Mouse (Mus musculus): ENCODE measurements around the gene Pgbd5. TPM values are rescaled to one million over a fixed set of nuclear protein-coding genes. Genes with fewer than 3 reads are reported as not detected.
A peak's percentile ranks its signal among the peaks of the same experiment; 100 is the strongest.

Gene Pgbd5
- total and polyA plus RNA-seq, 2 experiments from 2014 or later: 15.9 to 74.1 TPM

DNA sequence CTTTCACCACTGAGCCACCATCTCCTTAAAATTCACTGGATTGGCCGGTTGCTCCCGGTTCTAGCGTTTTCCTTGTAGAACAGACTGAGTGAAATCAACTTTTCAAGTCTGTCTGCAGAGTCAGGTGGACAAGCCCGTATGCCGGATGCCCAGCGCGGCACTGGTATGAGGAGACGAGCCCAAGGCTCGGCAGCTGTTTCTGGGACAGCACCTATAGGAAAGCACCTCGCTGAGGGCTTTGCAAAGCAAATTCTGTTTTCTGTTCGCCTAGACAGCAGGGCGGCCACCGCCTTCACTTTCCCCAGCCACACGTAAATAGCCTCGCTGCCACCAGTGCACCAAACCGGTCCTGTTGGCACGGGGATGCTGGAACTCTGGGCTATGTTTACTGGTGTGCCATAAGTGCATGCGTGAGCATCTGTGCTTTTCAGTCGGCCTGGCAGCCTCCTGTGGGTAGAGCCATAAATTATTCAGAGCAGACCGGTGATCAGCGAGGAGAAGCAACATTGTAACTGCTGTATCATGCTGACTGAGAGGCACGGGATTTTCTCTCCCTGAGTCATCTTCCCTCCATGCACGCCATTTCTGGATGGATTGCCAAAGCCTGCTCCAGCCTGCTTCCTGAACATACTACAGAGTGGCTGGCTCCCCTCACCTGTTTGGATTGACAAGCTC, 53.1 kb downstream of the Pgbd5 start:
- no peaks in the 10 kb centered on the region for H3K9me3 ChIP-seq (ENCODE audit: low read length)
- H3K27ac ChIP-seq: peak overlapping the region; percentile 11; the same call in 1 of the 2 replicates
- no peaks in the 10 kb centered on the region; the same call in 1 of the 2 replicates for H3K36me3 ChIP-seq (ENCODE audit: insufficient read depth, low read length)
- no peak overlapping the region for H3K4me3 ChIP-seq (ENCODE audit: low read length)
- ATAC-seq: peak; percentile 45; the same call in 1 of the 2 replicates
- no peak overlapping the region for H3K4me2 ChIP-seq (ENCODE audit: low read depth, low read length)
- no peaks in the 10 kb centered on the region for H3K27me3 ChIP-seq (ENCODE audit: insufficient read depth, low read length)
- no peaks in the 10 kb centered on the region for H3K4me1 ChIP-seq (ENCODE audit: insufficient read depth, low read length)
- 61% methylated on average over 23 of the region's 23 CpGs for WGBS
- peak; percentile 63 for DNase-seq (ENCODE audit: low spot score)
- no peak overlapping the region for H3K9ac ChIP-seq (replicated peaks; ENCODE audit: low read length)
- TF ChIP-seq CTCF (IDR thresholded peaks at IDR 0.05; ENCODE audit: low read depth): no peak

DNA sequence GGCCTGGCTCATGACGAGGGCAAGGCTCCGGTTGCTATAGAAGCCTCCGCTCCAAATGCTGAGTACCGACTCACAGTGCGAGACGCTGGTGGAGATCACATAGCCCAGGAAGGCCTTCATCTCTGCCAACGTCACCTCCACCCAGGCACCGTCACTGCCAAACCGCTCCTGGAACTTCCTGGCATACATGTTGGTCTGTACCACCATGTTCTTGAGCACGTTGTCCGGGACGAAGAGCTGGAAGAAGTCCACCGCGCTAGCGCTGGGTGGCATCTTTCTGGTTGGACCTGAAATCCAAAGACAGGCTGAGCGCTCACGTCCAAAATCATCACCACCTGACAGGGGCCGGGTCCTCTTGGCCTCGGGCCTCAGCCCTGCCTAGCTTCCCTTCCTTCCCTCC, 55.1 kb downstream of the Pgbd5 start:
- TF ChIP-seq CTCF (IDR thresholded peaks at IDR 0.05; ENCODE audit: low read depth): no peak
- no peak overlapping the region for H3K4me3 ChIP-seq (ENCODE audit: low read length)
- H3K27me3 ChIP-seq (ENCODE audit: insufficient read depth, low read length): no peaks in the 10 kb centered on the region
- H3K27ac ChIP-seq: no peak overlapping the region
- no peak for DNase-seq (ENCODE audit: low spot score)
- H3K9ac ChIP-seq (replicated peaks; ENCODE audit: low read length): no peak overlapping the region
- no peaks in the 10 kb centered on the region for H3K4me1 ChIP-seq (ENCODE audit: insufficient read depth, low read length)
- no peaks in the 10 kb centered on the region; the same call in 1 of the 2 replicates for H3K36me3 ChIP-seq (ENCODE audit: insufficient read depth, low read length)
- H3K4me2 ChIP-seq (ENCODE audit: low read depth, low read length): no peak overlapping the region
- 94% methylated on average over 19 of the region's 19 CpGs for WGBS
- H3K9me3 ChIP-seq (ENCODE audit: low read length): no peaks in the 10 kb centered on the region
- ATAC-seq: no peak

DNA sequence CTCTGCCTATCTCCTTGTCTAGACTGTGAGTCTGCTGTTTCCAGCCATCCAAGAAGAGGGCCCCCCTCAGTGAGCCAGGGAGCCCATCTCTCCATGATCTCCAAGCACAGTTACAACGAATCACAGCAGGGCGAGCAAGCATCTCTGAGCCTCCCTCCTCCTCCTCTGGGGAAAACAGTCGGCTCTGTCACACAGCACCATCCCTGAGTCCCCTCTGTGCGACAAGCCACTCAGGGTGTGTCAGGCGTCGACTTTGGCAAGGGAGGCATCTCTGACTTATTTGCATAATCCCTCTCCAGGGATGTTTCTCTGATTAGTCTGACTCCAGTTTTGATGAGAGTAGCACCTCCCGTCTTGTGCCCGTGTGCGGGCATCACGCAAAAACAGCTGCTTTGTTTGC, 57.2 kb downstream of the Pgbd5 start:
- no peak for TF ChIP-seq CTCF (IDR thresholded peaks at IDR 0.05; ENCODE audit: low read depth)
- Histone ChIP-seq H3K4me2 (ENCODE audit: low read depth, low read length) (no peak overlapping the region), H3K4me1 (ENCODE audit: insufficient read depth, low read length) (no peaks in the 10 kb centered on the region), H3K9ac (replicated peaks; ENCODE audit: low read length) (no peak overlapping the region), H3K36me3 (ENCODE audit: insufficient read depth, low read length) (no peaks in the 10 kb centered on the region; the same call in 1 of the 2 replicates), H3K9me3 (ENCODE audit: low read length) (no peaks in the 10 kb centered on the region), H3K27ac (no peak overlapping the region), H3K27me3 (ENCODE audit: insufficient read depth, low read length) (no peaks in the 10 kb centered on the region), H3K4me3 (ENCODE audit: low read length) (no peak overlapping the region)
- ATAC-seq (peak; percentile 83), DNase-seq (ENCODE audit: low spot score) (peak; percentile 54)
- WGBS: 42% methylated on average over 10 of the region's 10 CpGs

DNA sequence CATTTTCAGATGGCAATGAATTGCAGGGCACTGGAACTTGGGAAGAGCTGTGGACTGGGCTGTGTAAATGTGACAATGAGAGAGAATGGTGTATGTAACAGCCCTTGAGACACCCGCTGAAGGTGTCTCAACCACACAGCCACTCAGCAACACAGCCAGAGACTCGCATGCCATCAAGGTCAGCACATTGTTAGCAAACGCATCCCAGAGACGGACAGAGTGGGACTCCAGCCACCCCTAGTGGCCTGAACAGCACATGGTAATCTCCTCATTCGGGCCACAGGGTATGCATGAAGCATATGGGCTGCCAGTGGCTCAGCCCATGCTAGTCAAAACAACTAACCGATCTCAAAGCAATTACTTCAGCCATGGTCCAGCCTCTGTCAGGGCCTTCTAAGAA, 60.2 kb downstream of the Pgbd5 start:
- Histone ChIP-seq H3K27me3 (ENCODE audit: insufficient read depth, low read length) (no peaks in the 10 kb centered on the region), H3K9me3 (ENCODE audit: low read length) (no peaks in the 10 kb centered on the region), H3K36me3 (ENCODE audit: insufficient read depth, low read length) (no peaks in the 10 kb centered on the region; the same call in 1 of the 2 replicates), H3K4me3 (ENCODE audit: low read length) (no peak overlapping the region), H3K4me2 (ENCODE audit: low read depth, low read length) (no peak overlapping the region), H3K27ac (no peak overlapping the region), H3K9ac (replicated peaks; ENCODE audit: low read length) (no peak overlapping the region), H3K4me1 (ENCODE audit: insufficient read depth, low read length) (no peaks in the 10 kb centered on the region; the same call in 1 of the 2 replicates)
- TF ChIP-seq CTCF (IDR thresholded peaks at IDR 0.05; ENCODE audit: low read depth): peak; percentile 45
- 74% methylated on average over 6 of the region's 6 CpGs for WGBS
- no peak for DNase-seq (ENCODE audit: low spot score)
- ATAC-seq: no peak

GRCm38 (mm10) chr8:124376406-124376805, 63.1 kb downstream of the Pgbd5 start:
- Histone ChIP-seq H3K9ac (replicated peaks; ENCODE audit: low read length) (no peak overlapping the region), H3K27ac (peak overlapping the region; percentile 54; the same call in 1 of the 2 replicates), H3K4me1 (ENCODE audit: insufficient read depth, low read length) (no peaks in the 10 kb centered on the region; the same call in 1 of the 2 replicates), H3K36me3 (ENCODE audit: insufficient read depth, low read length) (0 out of 2 replicates have a peak, but pooled peaks cover 3% of the 10 kb centered on the region), H3K4me2 (ENCODE audit: low read depth, low read length) (no peak overlapping the region), H3K9me3 (ENCODE audit: low read length) (no peaks in the 10 kb centered on the region), H3K27me3 (ENCODE audit: insufficient read depth, low read length) (no peaks in the 10 kb centered on the region), H3K4me3 (ENCODE audit: low read length) (no peak overlapping the region)
- 94% methylated on average over 12 of the region's 12 CpGs for WGBS
- TF ChIP-seq CTCF (IDR thresholded peaks at IDR 0.05; ENCODE audit: low read depth): no peak
- no peak for ATAC-seq
- DNase-seq (ENCODE audit: low spot score): no peak

DNA sequence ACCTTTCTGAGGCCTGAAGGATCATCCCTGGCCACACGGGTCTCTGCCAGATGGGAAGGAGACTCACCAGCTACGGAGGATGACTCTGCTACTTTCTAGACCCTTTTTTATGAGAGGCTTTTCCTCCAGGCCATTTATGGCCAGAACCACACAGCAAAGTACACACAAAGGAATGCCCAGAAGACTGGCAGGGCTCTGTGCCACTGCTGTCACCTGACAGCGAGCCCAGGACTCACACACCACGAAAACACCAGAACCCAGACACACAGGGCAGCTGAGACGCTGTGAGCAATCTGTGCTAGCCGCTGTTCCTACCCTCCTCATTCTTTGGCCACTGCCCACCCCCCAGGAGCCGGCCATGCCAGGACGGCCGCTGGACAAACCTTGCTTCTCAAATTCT, 63.7 kb downstream of the Pgbd5 start:
- H3K27ac ChIP-seq: peak overlapping the region; percentile 54
- H3K4me2 ChIP-seq (ENCODE audit: low read depth, low read length): no peak overlapping the region
- no peak overlapping the region for H3K9ac ChIP-seq (replicated peaks; ENCODE audit: low read length)
- H3K4me3 ChIP-seq (ENCODE audit: low read length): no peak overlapping the region
- no peak for TF ChIP-seq CTCF (IDR thresholded peaks at IDR 0.05; ENCODE audit: low read depth)
- no peaks in the 10 kb centered on the region for H3K9me3 ChIP-seq (ENCODE audit: low read length)
- no peaks in the 10 kb centered on the region for H3K27me3 ChIP-seq (ENCODE audit: insufficient read depth, low read length)
- DNase-seq (ENCODE audit: low spot score): no peak
- no peaks in the 10 kb centered on the region; the same call in 1 of the 2 replicates for H3K4me1 ChIP-seq (ENCODE audit: insufficient read depth, low read length)
- 86% methylated on average over 9 of the region's 9 CpGs for WGBS
- 0 out of 2 replicates have a peak, but pooled peaks cover 3% of the 10 kb centered on the region for H3K36me3 ChIP-seq (ENCODE audit: insufficient read depth, low read length)
- ATAC-seq: no peak

GRCm38 (mm10) chr8:124375168-124375567, 64.3 kb downstream of the Pgbd5 start:
- peak overlapping the region; percentile 54; the same call in 1 of the 2 replicates for H3K27ac ChIP-seq
- no peak overlapping the region for H3K4me3 ChIP-seq (ENCODE audit: low read length)
- no peak overlapping the region for H3K4me2 ChIP-seq (ENCODE audit: low read depth, low read length)
- DNase-seq (ENCODE audit: low spot score): no peak
- no peak for ATAC-seq
- TF ChIP-seq CTCF (IDR thresholded peaks at IDR 0.05; ENCODE audit: low read depth): no peak
- no peaks in the 10 kb centered on the region for H3K9me3 ChIP-seq (ENCODE audit: low read length)
- H3K36me3 ChIP-seq (ENCODE audit: insufficient read depth, low read length): 0 out of 2 replicates have a peak, but pooled peaks cover 4% of the 10 kb centered on the region
- H3K4me1 ChIP-seq (ENCODE audit: insufficient read depth, low read length): no peaks in the 10 kb centered on the region; the same call in 1 of the 2 replicates
- 55% methylated on average over 6 of the region's 6 CpGs for WGBS
- H3K27me3 ChIP-seq (ENCODE audit: insufficient read depth, low read length): no peaks in the 10 kb centered on the region
- no peak overlapping the region for H3K9ac ChIP-seq (replicated peaks; ENCODE audit: low read length)
